Mouse (Mus musculus) myocyte (in vitro differentiated cells): ENCODE measurements around the gene Os9. TPM values are rescaled to one million over a fixed set of nuclear protein-coding genes. Genes with fewer than 3 reads are reported as not detected.

Experiments
- H3K27me3 ChIP-seq: one replicate; pipeline ENCODE4 v1.6.1; 2011; ENCODE audit not compliant: control insufficient read depth, insufficient read depth, insufficient read length
- H3K36me3 ChIP-seq: one replicate; pipeline ENCODE4 v1.6.1; 2011; ENCODE audit not compliant: control insufficient read depth, insufficient read depth
- H3K4me2 ChIP-seq: one replicate; pipeline ENCODE4 v1.6.1; 2011; ENCODE audit warnings: low read depth, control low read depth
- H3K4me3 ChIP-seq: one replicate; pipeline ENCODE4 v1.5.1; 2011; ENCODE audit warnings: mild to moderate bottlenecking, control low read depth, moderate library complexity
- H3K79me2 ChIP-seq: one replicate; pipeline ENCODE4 v1.6.1; 2011; ENCODE audit not compliant: control insufficient read depth, insufficient read depth
- H3ac ChIP-seq: one replicate; pipeline ENCODE4 v1.6.1; 2011; ENCODE audit not compliant: control insufficient read depth, insufficient read length
- CEBPB ChIP-seq: IDR thresholded peaks from 2 replicates; pipeline ENCODE4 v1.6.1; 2011; ENCODE audit warnings: mild to moderate bottlenecking, moderate library complexity; ENCODE audit not compliant: poor library complexity, insufficient read depth, severe bottlenecking
- E2F4 ChIP-seq: IDR thresholded peaks from one replicate; pipeline ENCODE4 v1.6.1; 2011; ENCODE audit warnings: mild to moderate bottlenecking, control low read depth, moderate library complexity; ENCODE audit not compliant: insufficient read depth
- MAX ChIP-seq: IDR thresholded peaks from one replicate; pipeline ENCODE4 v1.6.1; 2011; ENCODE audit warnings: low read depth, mild to moderate bottlenecking, control low read depth
- MYOD1 ChIP-seq, 3 experiments: IDR thresholded peaks; one replicate each; pipeline ENCODE4 v1.6.1; 2011; ENCODE audit warnings: control low read depth in 2 of 3, low read depth in 2 of 3, mild to moderate bottlenecking in 2 of 3, moderate library complexity in 1 of 3; ENCODE audit not compliant: insufficient read length in 2 of 3, control insufficient read depth in 1 of 3
- MYOG ChIP-seq, 3 experiments: IDR thresholded peaks; one replicate each; pipeline ENCODE4 v1.6.1; 2011; ENCODE audit warnings: control low read depth in 2 of 3, low read depth in 2 of 3, mild to moderate bottlenecking in 2 of 3; ENCODE audit not compliant: insufficient read length in 2 of 3, control insufficient read depth in 1 of 3, insufficient read depth in 1 of 3
- POLR2A ChIP-seq: IDR thresholded peaks from one replicate; pipeline ENCODE4 v1.6.1; 2011; ENCODE audit warnings: low read depth, mild to moderate bottlenecking, control low read depth, moderate library complexity; ENCODE audit not compliant: insufficient read length
- POLR2AphosphoS2 ChIP-seq: IDR thresholded peaks from one replicate; pipeline ENCODE4 v1.6.1; 2011; ENCODE audit warnings: low read depth, control low read depth; ENCODE audit not compliant: insufficient read length
- REST ChIP-seq: IDR thresholded peaks from one replicate; pipeline ENCODE4 v1.6.1; 2011; ENCODE audit warnings: mild to moderate bottlenecking, control low read depth, moderate library complexity; ENCODE audit not compliant: insufficient read depth, insufficient read length
- SRF ChIP-seq: IDR thresholded peaks from one replicate; pipeline ENCODE4 v1.6.1; 2011; ENCODE audit warnings: low read depth; ENCODE audit not compliant: control insufficient read depth, insufficient read length
- TCF12 ChIP-seq: IDR thresholded peaks from one replicate; pipeline ENCODE4 v1.6.1; 2011; ENCODE audit warnings: mild to moderate bottlenecking, control low read depth; ENCODE audit not compliant: poor library complexity, insufficient read depth, severe bottlenecking
- TCF3 ChIP-seq: IDR thresholded peaks from one replicate; pipeline ENCODE4 v1.6.1; 2011; ENCODE audit warnings: low read depth, control low read depth; ENCODE audit not compliant: insufficient read length
- USF1 ChIP-seq: IDR thresholded peaks from one replicate; pipeline ENCODE4 v1.6.1; 2011; ENCODE audit warnings: low read depth, mild to moderate bottlenecking, control low read depth, moderate library complexity
- polyA plus RNA-seq: library from polyadenylated mRNA; unstranded; fragments of >200 nt; fragmentation: generic; extraction: Trizol; gene quantifications from one replicate; pipeline ENCODE4 v1.2.1, GENCODE M21; 2012; ENCODE audit warnings: missing spikeins

The Os9 gene
- polyA plus RNA-seq, 1 experiment: 67.2 TPM

DNA sequence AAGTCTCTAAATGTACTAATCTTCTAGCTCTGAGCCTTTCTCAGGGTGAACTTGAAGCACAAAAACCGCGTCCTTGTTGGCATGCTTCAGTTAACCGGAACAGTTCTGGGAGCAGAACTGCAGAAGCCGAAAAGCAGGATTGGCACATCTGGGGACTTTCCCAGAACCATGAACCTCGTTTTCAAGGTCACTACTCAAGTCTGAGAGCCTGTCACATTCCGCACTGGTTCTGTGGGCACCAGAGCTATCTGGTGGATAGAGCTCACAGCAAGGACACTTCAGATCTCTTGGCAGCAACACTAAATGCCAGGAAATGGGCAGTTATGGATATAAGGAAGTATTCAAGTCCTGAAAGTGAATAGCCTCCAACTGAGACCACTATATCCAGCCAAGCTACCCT, 26.2 kb upstream of the Os9 start:
- TF ChIP-seq CEBPB: no peak
- no peak for TF ChIP-seq USF1
- no peak for TF ChIP-seq POLR2A
- TF ChIP-seq MYOD1 (IDR thresholded peaks at IDR 0.05; ENCODE audit: control insufficient read depth in 1 of 3, insufficient read length in 2 of 3, low read depth in 2 of 3): no peak
- TF ChIP-seq MAX: no peak
- no peak for TF ChIP-seq SRF
- no peak for TF ChIP-seq MYOG (IDR thresholded peaks at IDR 0.05; ENCODE audit: control insufficient read depth in 1 of 3, insufficient read depth in 1 of 3, insufficient read length in 2 of 3, low read depth in 2 of 3)
- no peak for TF ChIP-seq TCF3
- TF ChIP-seq POLR2AphosphoS2: no peak
- TF ChIP-seq TCF12: no peak
- no peak for TF ChIP-seq E2F4
- H3K4me3 ChIP-seq: no peak overlapping the region

DNA sequence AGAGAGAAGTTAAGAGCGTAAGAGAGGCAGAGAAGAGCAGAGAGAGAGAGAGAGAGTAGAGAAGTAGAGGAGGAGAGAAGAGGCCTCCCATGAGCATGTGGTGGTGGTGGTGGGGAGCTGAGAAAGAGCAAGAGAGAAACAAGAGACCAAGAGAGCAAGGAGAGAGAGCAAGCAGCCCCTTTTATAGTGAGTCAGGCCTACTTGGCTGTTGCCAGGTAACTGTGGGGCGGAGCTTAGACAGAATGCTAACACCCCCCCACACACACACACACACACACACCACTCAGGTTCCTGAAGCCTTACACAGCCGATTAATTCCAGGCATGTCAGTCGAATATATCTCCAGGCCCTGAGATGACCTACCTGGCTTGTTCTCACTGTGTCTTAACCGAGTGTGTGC, 24.4 kb upstream of the Os9 start:
- TF ChIP-seq CEBPB: no peak
- TF ChIP-seq TCF3: no peak
- no peak for TF ChIP-seq E2F4
- TF ChIP-seq REST: no peak
- no peak for TF ChIP-seq MYOD1 (IDR thresholded peaks at IDR 0.05; ENCODE audit: control insufficient read depth in 1 of 3, insufficient read length in 2 of 3, low read depth in 2 of 3)
- no peak for TF ChIP-seq POLR2A
- TF ChIP-seq MYOG (IDR thresholded peaks at IDR 0.05; ENCODE audit: control insufficient read depth in 1 of 3, insufficient read depth in 1 of 3, insufficient read length in 2 of 3, low read depth in 2 of 3): no peak
- no peak for TF ChIP-seq TCF12
- TF ChIP-seq USF1: no peak
- no peak for TF ChIP-seq POLR2AphosphoS2
- no peak for TF ChIP-seq MAX
- no peak for TF ChIP-seq SRF
- H3K79me2 ChIP-seq: no peaks in the 10 kb centered on the region
- no peaks in the 10 kb centered on the region for H3K27me3 ChIP-seq
- no peak overlapping the region for H3ac ChIP-seq
- H3K4me2 ChIP-seq: no peak overlapping the region
- no peak overlapping the region for H3K4me3 ChIP-seq
- no peaks in the 10 kb centered on the region for H3K36me3 ChIP-seq

More for the DNA sequence above, 26.2 kb upstream of the Os9 start:
- Histone ChIP-seq H3K36me3 (no peaks in the 10 kb centered on the region), H3ac (no peak overlapping the region), H3K27me3 (no peaks in the 10 kb centered on the region), H3K4me2 (no peak overlapping the region), H3K79me2 (no peaks in the 10 kb centered on the region)

DNA sequence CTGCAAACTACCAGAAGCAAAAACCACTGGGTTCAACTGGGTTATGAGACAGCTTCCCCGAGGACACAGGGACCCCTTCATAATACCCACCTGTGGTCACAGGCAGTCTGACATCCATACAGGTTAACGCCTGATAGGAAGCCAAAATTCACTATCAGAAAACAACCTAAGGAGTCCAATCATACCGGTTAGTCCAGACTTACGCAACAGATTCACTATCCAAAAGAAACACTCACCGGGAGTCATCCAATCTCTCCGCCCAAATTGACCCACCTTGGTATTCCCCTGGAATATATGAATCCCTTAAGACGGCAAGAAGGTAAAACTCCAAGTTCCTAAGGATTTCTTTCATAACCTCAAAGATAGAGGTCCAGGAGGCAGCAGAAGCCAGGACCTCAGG, 23.6 kb upstream of the Os9 start:
- no peak for TF ChIP-seq POLR2AphosphoS2
- TF ChIP-seq POLR2A: no peak
- no peak for TF ChIP-seq MYOG (IDR thresholded peaks at IDR 0.05; ENCODE audit: control insufficient read depth in 1 of 3, insufficient read depth in 1 of 3, insufficient read length in 2 of 3, low read depth in 2 of 3)
- TF ChIP-seq TCF3: no peak
- no peak for TF ChIP-seq CEBPB
- no peak for TF ChIP-seq USF1
- no peak for TF ChIP-seq E2F4
- TF ChIP-seq REST: no peak
- TF ChIP-seq MYOD1 (IDR thresholded peaks at IDR 0.05; ENCODE audit: control insufficient read depth in 1 of 3, insufficient read length in 2 of 3, low read depth in 2 of 3): no peak
- no peak for TF ChIP-seq SRF
- Histone ChIP-seq H3K4me2 (no peak overlapping the region), H3K27me3 (no peaks in the 10 kb centered on the region), H3K79me2 (no peaks in the 10 kb centered on the region), H3K36me3 (no peaks in the 10 kb centered on the region), H3K4me3 (no peak overlapping the region), H3ac (no peak overlapping the region)

DNA sequence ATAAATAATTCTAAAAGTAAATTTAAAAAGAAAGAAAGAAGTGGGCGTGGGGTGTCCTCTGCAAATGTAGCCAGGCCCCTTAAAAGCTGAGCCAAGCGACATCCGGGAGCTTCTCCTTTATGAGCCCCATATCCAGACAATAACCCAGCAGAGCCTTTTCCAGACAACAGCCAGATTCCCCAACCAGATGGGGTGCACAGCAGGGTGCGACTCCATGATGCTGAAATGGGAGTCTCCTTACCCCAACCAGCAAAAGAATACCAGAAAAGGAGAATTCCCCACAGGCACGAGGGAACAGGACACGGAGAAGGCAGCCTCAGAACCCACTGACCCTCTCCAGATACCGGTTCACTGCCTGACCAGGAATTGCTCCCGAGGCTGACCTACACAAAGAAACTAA, 22.3 kb upstream of the Os9 start:
- TF ChIP-seq E2F4 (no peak), TCF12 (no peak)
- Histone ChIP-seq H3K4me3 (no peak overlapping the region), H3K27me3 (no peaks in the 10 kb centered on the region), H3K4me2 (no peak overlapping the region), H3ac (no peak overlapping the region), H3K36me3 (no peaks in the 10 kb centered on the region), H3K79me2 (no peaks in the 10 kb centered on the region)

- no peak overlapping the region for H3ac ChIP-seq
- H3K79me2 ChIP-seq: no peaks in the 10 kb centered on the region
- H3K36me3 ChIP-seq: no peaks in the 10 kb centered on the region
- no peak overlapping the region for H3K4me2 ChIP-seq
- no peaks in the 10 kb centered on the region for H3K27me3 ChIP-seq
- no peak overlapping the region for H3K4me3 ChIP-seq
- TF ChIP-seq E2F4 (no peak), MYOD1 (IDR thresholded peaks at IDR 0.05; ENCODE audit: control insufficient read depth in 1 of 3, insufficient read length in 2 of 3, low read depth in 2 of 3) (no peak), MYOG (IDR thresholded peaks at IDR 0.05; ENCODE audit: control insufficient read depth in 1 of 3, insufficient read depth in 1 of 3, insufficient read length in 2 of 3, low read depth in 2 of 3) (no peak), POLR2AphosphoS2 (no peak), USF1 (no peak), POLR2A (no peak), REST (no peak), MAX (no peak)
Measured at GRCm38 (mm10) chr10:127141500-127141899, 20.6 kb upstream of the Os9 start.
